Mouse (Mus musculus): Measurements from ENCODE around the gene Gm3415. TPM values are rescaled to one million over a fixed set of nuclear protein-coding genes. Genes with fewer than 3 reads are reported as not detected.

The Gm3415 gene
- polyA plus RNA-seq, 1 experiment from 2014 or later = not detected

DNA sequence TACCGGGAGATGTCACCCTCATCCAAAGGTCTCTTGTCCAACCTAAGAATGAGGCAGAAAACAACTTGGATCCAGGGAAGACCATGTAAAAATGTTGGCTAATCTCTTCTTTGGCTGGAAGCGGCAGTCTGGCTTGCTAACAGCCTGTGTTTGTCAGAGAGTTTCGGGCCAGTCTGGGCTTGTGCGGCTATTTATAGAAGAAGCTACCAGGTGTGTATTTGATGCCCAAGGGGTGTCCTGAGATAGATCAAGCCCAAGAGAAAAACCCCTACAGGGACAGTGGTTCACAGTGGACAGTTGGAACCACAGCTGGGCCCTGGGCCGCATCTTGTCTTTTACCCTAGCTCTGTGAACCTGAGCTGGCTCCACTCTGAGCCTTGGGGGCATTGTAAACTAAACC lies 51.0 kb downstream of the Gm3415 start:
- Histone ChIP-seq H3K4me3 (no peak overlapping the region), H3K27me3 (no peaks in the 10 kb centered on the region; the same call in 1 of the 2 replicates), H3K4me1 (peaks cover 3% of the 10 kb centered on the region; the same call in 1 of the 2 replicates), H3K27ac (replicated peaks) (no peak overlapping the region), H3K9ac (replicated peaks) (no peak overlapping the region), H3K36me3 (no peaks in the 10 kb centered on the region), H3K9me3 (no peaks in the 10 kb centered on the region), H3K4me2 (replicated peaks) (no peak overlapping the region)
- ATAC-seq (ENCODE audit: low FRiP score, low read depth) = no peak
- WGBS = 98% methylated on average over 5 of the region's 5 CpGs

DNA sequence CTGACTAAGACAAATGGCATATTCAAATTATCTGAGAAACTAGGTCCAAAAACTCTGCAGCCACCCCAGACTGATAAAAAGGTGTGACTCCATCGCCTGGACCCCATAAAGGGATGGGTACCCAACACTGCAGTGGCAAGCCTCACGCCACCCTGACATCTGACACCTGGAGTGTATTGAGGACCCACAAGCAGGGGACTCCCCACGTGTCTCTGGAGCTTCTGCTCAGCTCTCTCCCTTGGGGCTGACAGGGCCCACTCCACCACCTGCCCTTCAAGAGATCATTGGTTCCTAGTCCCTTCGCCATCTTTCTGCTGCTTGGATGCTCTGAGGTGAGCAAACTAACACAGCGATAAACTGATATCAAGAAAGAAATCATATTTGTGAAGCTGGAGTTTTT lies 51.9 kb downstream of the Gm3415 start:
- Histone ChIP-seq H3K9me3 (no peaks in the 10 kb centered on the region), H3K4me2 (replicated peaks) (no peak overlapping the region), H3K4me1 (peaks cover 3% of the 10 kb centered on the region; the same call in 1 of the 2 replicates), H3K4me3 (no peak overlapping the region), H3K27me3 (no peaks in the 10 kb centered on the region; the same call in 1 of the 2 replicates), H3K9ac (replicated peaks) (no peak overlapping the region), H3K36me3 (no peaks in the 10 kb centered on the region), H3K27ac (replicated peaks) (no peak overlapping the region)
- ATAC-seq (ENCODE audit: low FRiP score, low read depth) = no peak
- WGBS = 79% methylated on average over 5 of the region's 5 CpGs

Other genes with a start within 250 kb of the Gm3415 start
- gene Wasf3, start 171.2 kb upstream of the Gm3415 start, polyA plus RNA-seq (2016; fragmentation: Nextera tagmentation; extraction: Ambion mirVana) = 9.6 and 12.0 TPM in 2 replicates
- gene Gm6408, start 74.2 kb upstream of the Gm3415 start, polyA plus RNA-seq (2016; fragmentation: Nextera tagmentation; extraction: Ambion mirVana) = not detected in 2 replicates
- gene Gm6370, start 64.8 kb upstream of the Gm3415 start, polyA plus RNA-seq (2016; fragmentation: Nextera tagmentation; extraction: Ambion mirVana) = not detected in 2 replicates
- gene 4930449I24Rik, start 53.7 kb upstream of the Gm3415 start, polyA plus RNA-seq (2016; fragmentation: Nextera tagmentation; extraction: Ambion mirVana) = not detected in 2 replicates
- gene Gm3402, start 42.0 kb upstream of the Gm3415 start, polyA plus RNA-seq (2016; fragmentation: Nextera tagmentation; extraction: Ambion mirVana) = not detected in 2 replicates
- gene Gm3404, start 30.3 kb upstream of the Gm3415 start, polyA plus RNA-seq (2016; fragmentation: Nextera tagmentation; extraction: Ambion mirVana) = not detected in 2 replicates
- not detected in 2 replicates for gene Gm3409, start 18.5 kb upstream of the Gm3415 start, polyA plus RNA-seq (2016; fragmentation: Nextera tagmentation; extraction: Ambion mirVana)
- gene Gpr12, start 29.1 kb downstream of the Gm3415 start, polyA plus RNA-seq (2016; fragmentation: Nextera tagmentation; extraction: Ambion mirVana) = 0.79 and 0.85 TPM in 2 replicates
- gene Usp12, start 238.9 kb downstream of the Gm3415 start, polyA plus RNA-seq (2016; fragmentation: Nextera tagmentation; extraction: Ambion mirVana) = 18.2 and 19.8 TPM in 2 replicates